Comparison of ENCODE assay signal across 35 mouse cellular contexts in genomic region chr10:12380139-12380538, GRCm38 (mm10).
"Had no signal": no experiment of that assay in that cellular context is flagged by ENCODE, and none has a peak within 500 bp of the region (broad histone marks: within the 10 kb centered on the region; RNA-seq: fewer than 3 reads in every experiment).

No protein-coding gene starts in this region.

- DNase-seq: heart, postnatal 10 days; heart, postnatal 14 days; heart, postnatal 36 days; heart, postnatal 4 days; kidney, adult 11 months; kidney, adult 18-20 months; kidney, adult 2 months; kidney, adult 8-10 months; kidney, adult 9 months; kidney, postnatal 10 days; kidney, postnatal 14 days; kidney, postnatal 25 days; kidney, postnatal 36 days; kidney, postnatal 4 days; layer of hippocampus, adult 9-11 months; layer of hippocampus, postnatal 36 days had no signal

- ATAC-seq: hindbrain, embryonic 16.5 days; hindbrain, postnatal 0 days; inflammation-experienced regulatory T-cells, adult 6 months; intestine, embryonic 15.5 days; intestine, embryonic 16.5 days; intestine, postnatal 0 days had no signal

- H3K36me3 ChIP-seq: heart, embryonic 12.5 days; heart, embryonic 15.5 days; hindbrain, embryonic 10.5 days; hindbrain, embryonic 12.5 days; hindbrain, embryonic 13.5 days; hindbrain, embryonic 15.5 days; intestine, embryonic 15.5 days had no signal

- H3K9ac ChIP-seq: heart, embryonic 12.5 days; heart, embryonic 13.5 days; heart, embryonic 15.5 days; hindbrain, embryonic 12.5 days; hindbrain, embryonic 13.5 days; hindbrain, embryonic 14.5 days; hindbrain, embryonic 15.5 days; intestine, embryonic 15.5 days; kidney, embryonic 15.5 days had no signal

- H3K27ac ChIP-seq: heart, embryonic 13.5 days; heart, embryonic 15.5 days; hindbrain, embryonic 10.5 days; hindbrain, embryonic 12.5 days; hindbrain, embryonic 13.5 days; hindbrain, embryonic 14.5 days; hindbrain, embryonic 15.5 days; hindbrain, postnatal 0 days; intestine, embryonic 15.5 days; kidney, embryonic 15.5 days; kidney, postnatal 0 days; layer of hippocampus, adult 2 months; left cerebral cortex, adult 2 months had no signal

- H3K9me3 ChIP-seq: heart, embryonic 12.5 days; heart, embryonic 13.5 days; heart, embryonic 15.5 days; hindbrain, embryonic 10.5 days; hindbrain, embryonic 12.5 days; hindbrain, embryonic 13.5 days; hindbrain, embryonic 15.5 days; intestine, embryonic 15.5 days; kidney, embryonic 15.5 days had no signal

- H3K27me3 ChIP-seq: heart, embryonic 12.5 days; heart, embryonic 13.5 days; heart, embryonic 15.5 days; hindbrain, embryonic 12.5 days; hindbrain, embryonic 13.5 days; hindbrain, embryonic 15.5 days; intestine, embryonic 15.5 days; kidney, embryonic 15.5 days had no signal

- H3K4me1 ChIP-seq: heart, embryonic 12.5 days; heart, embryonic 13.5 days; heart, embryonic 15.5 days; hindbrain, embryonic 10.5 days; hindbrain, embryonic 12.5 days; hindbrain, embryonic 13.5 days; hindbrain, embryonic 15.5 days; intestine, embryonic 15.5 days; kidney, embryonic 15.5 days had no signal

- H3K4me2 ChIP-seq: heart, embryonic 11.5 days; heart, embryonic 12.5 days; heart, embryonic 13.5 days; heart, embryonic 15.5 days; hindbrain, embryonic 12.5 days; hindbrain, embryonic 13.5 days; hindbrain, embryonic 14.5 days; hindbrain, embryonic 15.5 days; intestine, embryonic 15.5 days; kidney, embryonic 15.5 days had no signal

- H3K4me3 ChIP-seq: heart, embryonic 12.5 days; heart, embryonic 13.5 days; heart, embryonic 15.5 days; hindbrain, embryonic 10.5 days; hindbrain, embryonic 12.5 days; hindbrain, embryonic 13.5 days; hindbrain, embryonic 15.5 days; intestine, embryonic 15.5 days; kidney, embryonic 15.5 days; layer of hippocampus, adult 2 months; left cerebral cortex, adult 2 months had no signal
